Mouse (Mus musculus) lung, embryonic 16.5 days (tissue): Measurements from ENCODE around the gene Copz1. TPM values are rescaled to one million over a fixed set of nuclear protein-coding genes. Genes with fewer than 3 reads are reported as not detected.
A peak's percentile ranks its signal among the peaks of the same experiment; 100 is the strongest.
"Not testable (repeated sequence)": the region's sequence is repeated elsewhere in the genome, so short reads cannot be mapped to it uniquely, and the experiment has no call there.

Experiments used
- ATAC-seq: fragments of 200-750 bp; cut with Nextera tagmentation; 2 replicates; pipeline ENCODE4 v1.8.0; 2017; ENCODE audit warnings: low read depth, mild to moderate bottlenecking, moderate library complexity
- H3K27ac ChIP-seq: fragments of 300-500 bp; sonication (generic); 2 replicates; pipeline ENCODE4 v1.5.1; 2014; ENCODE audit warnings: mild to moderate bottlenecking, control low read depth, low read length
- H3K27me3 ChIP-seq: fragments of 300-500 bp; sonication (generic); 2 replicates; pipeline ENCODE4 v1.6.1; 2014; ENCODE audit warnings: low read depth, low read length, mixed read lengths; ENCODE audit not compliant: control insufficient read depth, insufficient read depth
- H3K36me3 ChIP-seq: fragments of 300-500 bp; sonication (generic); 2 replicates; pipeline ENCODE4 v1.6.1; 2014; ENCODE audit warnings: low read length; ENCODE audit not compliant: control insufficient read depth, insufficient read depth
- H3K4me1 ChIP-seq: fragments of 300-500 bp; sonication (generic); replicated peaks from 2 replicates; pipeline ENCODE4 v1.6.1; 2014; ENCODE audit warnings: low read length, mixed read lengths; ENCODE audit not compliant: control insufficient read depth, insufficient read depth
- H3K4me2 ChIP-seq: fragments of 300-500 bp; sonication (generic); 2 replicates; pipeline ENCODE4 v1.6.1; 2014; ENCODE audit warnings: low read depth, low read length, control low read depth
- H3K4me3 ChIP-seq: fragments of 300-500 bp; sonication (generic); 2 replicates; pipeline ENCODE4 v1.5.1; 2014; ENCODE audit warnings: mild to moderate bottlenecking, low read length, control low read depth
- H3K9ac ChIP-seq: fragments of 300-500 bp; sonication (generic); 2 replicates; pipeline ENCODE4 v1.6.1; 2014; ENCODE audit warnings: low read length, control low read depth
- H3K9me3 ChIP-seq: fragments of 300-500 bp; sonication (generic); 2 replicates; pipeline ENCODE4 v1.6.1; 2016; ENCODE audit warnings: low read length; ENCODE audit not compliant: control insufficient read depth
- WGBS: fragments of 180-500 bp; shearing (Covaris S2); extraction: QIAGEN DNeasy Blood & Tissue Kit; methylation state at CpG from one replicate; pipeline ENCODE4 v1.1.7; 2014; 5-methylcytosine and 5-hydroxymethylcytosine counted together
- polyA plus RNA-seq: library from polyadenylated mRNA; unstranded; fragments of >200 nt; fragmentation: Nextera tagmentation; extraction: Ambion mirVana; gene quantifications from 2 replicates; pipeline ENCODE4 v1.2.1, GENCODE M21; 2015

The Copz1 gene
- polyA plus RNA-seq, 1 experiment from 2014 or later, result 290 TPM

DNA sequence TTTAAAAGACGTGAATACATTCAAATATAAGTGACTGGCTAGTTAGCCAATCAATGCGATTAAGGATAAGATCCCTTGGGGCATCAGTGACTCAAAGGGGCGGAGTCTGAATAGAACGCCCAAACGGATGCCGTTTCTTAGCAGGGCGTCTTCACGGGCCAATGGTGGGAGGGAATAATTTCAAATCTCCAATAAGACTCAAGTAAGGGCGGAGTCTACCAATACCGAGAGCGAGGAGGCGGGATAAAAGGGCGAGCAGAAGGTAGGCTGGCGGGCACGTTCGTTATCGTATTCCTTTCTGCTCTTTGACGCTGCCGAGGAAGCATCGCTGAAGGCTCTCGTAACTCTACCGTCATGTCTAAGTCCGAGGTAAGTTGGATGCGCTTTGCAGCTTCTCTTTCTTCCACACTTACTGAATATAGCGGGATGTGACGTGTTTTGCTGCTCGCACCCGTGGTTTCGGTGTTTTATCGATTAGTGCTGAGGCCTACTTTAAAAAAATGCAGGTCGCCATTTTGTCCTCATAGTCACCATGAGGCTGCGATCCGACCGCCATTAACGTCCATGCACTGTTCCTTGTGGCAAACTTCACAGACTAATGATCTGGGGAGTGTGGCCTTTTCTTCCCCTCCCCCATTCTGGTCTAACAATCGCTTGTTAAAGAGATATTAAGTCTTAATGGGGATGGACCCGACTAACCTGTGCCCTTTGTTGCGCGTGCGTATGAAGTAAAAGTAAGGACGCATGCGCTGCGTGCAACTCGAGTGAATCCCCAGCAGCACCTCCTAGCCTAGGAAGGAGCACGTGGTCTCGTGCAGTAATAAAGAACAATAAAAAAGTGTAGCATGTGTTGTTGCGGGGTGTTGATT, 32.1 kb upstream of the Copz1 start, which contains the start of gene Hnrnpa1:
Gene Hnrnpa1 (plus strand): TSS at position 273 of the 869 bp plus-strand sequence.
- Histone ChIP-seq H3K27me3 (no peaks in the 10 kb centered on the region), H3K4me2 (peak within 1 kb of the TSS; percentile 83), H3K9ac (peak within 1 kb of the TSS; percentile 88), H3K27ac (peak within 1 kb of the TSS; percentile 98), H3K4me3 (peak within 1 kb of the TSS; percentile 78), H3K9me3 (no peaks in the 10 kb centered on the region), H3K36me3 (peaks cover 22% of the 10 kb centered on the region), H3K4me1 (peaks cover 31% of the 10 kb centered on the region)
- under 1% methylated on average over 47 of the region's 47 CpGs for WGBS
- peak; percentile 92 for ATAC-seq

DNA sequence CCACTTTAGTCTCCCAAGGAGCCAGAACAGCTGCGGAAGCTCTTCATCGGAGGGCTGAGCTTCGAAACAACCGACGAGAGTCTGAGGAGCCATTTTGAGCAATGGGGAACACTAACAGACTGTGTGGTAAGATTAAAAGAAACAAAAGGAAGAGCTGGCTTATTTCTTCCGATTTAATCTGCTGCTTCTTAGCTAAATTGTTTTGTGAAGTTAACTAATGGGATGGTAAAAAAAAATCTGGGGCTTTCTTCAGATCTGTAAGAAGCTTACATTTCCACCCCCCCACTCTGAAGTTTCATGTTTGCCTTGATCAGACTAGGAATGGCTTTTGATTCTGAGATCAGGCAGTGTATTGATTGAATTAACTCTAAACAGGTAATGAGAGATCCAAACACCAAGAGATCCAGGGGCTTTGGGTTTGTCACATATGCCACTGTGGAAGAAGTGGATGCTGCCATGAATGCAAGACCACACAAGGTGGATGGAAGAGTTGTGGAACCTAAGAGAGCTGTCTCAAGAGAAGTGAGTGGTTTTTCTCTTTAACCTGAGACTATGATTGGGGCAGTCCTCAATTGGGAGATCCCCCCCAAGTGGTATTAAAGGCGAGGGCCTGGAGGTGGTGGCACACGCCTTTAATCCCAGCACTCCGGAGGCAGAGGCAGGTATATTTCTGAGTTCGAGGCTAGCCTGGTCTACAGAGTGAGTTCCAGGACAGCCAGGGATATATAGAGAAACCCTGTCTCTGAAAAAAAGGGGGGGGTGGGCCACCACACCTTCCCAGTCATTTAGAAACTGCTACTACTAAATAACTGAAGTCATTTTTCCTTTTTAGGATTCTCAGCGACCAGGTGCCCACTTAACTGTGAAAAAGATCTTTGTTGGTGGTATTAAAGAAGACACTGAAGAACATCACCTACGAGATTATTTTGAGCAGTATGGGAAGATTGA, 31.2 kb upstream of the Copz1 start:
- H3K36me3 ChIP-seq, result peaks cover 28% of the 10 kb centered on the region
- H3K9ac ChIP-seq, result peak overlapping the region; percentile 88
- not testable (repeated sequence) for ATAC-seq, H3K27me3 ChIP-seq, H3K9me3 ChIP-seq
- peaks cover 31% of the 10 kb centered on the region for H3K4me1 ChIP-seq
- WGBS, result 3% methylated on average over 11 of the region's 12 CpGs
- H3K4me2 ChIP-seq, result peak overlapping the region; percentile 83
- H3K27ac ChIP-seq, result peak overlapping the region; percentile 98
- peak overlapping the region; percentile 78 for H3K4me3 ChIP-seq

DNA sequence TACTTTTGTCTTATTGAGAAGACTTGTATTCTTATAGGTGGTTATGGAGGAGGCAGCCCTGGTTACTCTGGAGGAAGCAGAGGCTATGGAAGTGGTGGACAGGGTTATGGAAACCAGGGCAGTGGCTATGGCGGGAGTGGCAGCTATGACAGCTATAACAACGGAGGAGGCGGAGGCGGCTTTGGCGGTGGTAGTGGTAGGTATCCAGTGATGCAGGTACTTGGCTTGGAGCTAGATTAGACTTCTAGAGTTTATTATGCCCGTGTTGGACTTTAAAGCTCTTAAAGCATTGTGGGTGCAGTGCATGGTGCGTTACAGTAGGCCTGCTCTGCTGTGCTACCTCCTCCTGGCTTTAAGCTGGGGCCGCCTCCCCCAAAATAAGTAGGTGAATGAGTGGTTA, 29.6 kb upstream of the Copz1 start:
- H3K4me3 ChIP-seq, result peak overlapping the region; percentile 78
- peak overlapping the region; percentile 83 for H3K4me2 ChIP-seq
- H3K9me3 ChIP-seq, result no peaks in the 10 kb centered on the region
- H3K9ac ChIP-seq, result peak overlapping the region; percentile 46
- WGBS, result 49% methylated on average over 8 of the region's 8 CpGs
- no peaks in the 10 kb centered on the region for H3K27me3 ChIP-seq
- H3K27ac ChIP-seq, result 0 out of 2 replicates have a peak overlapping the region, but pooled peaks have one; percentile 2
- no peak for ATAC-seq
- H3K36me3 ChIP-seq, result peaks cover 43% of the 10 kb centered on the region
- peaks cover 26% of the 10 kb centered on the region for H3K4me1 ChIP-seq

DNA sequence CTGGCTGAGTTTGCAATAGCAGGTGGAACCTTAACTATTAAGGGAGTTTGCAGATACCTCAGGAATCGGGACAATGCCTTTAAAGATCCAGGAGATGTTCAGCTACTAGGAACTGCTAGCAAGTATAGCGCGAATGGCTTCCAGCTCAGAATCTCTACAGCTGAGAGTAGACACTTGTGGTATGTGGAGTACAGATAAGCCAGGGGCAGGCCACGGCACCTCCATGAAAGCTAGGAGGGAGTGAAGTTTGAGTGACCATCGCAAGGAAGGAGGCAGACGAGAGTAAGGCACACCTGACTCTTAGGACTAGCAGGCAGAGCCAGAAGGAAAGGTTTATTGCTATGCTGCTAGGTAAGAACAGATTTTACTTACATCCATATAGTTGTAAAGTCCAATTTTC, 26.9 kb upstream of the Copz1 start:
- WGBS, result 53% methylated on average over 6 of the region's 6 CpGs
- Histone ChIP-seq H3K9me3 (no peaks in the 10 kb centered on the region), H3K4me2 (no peak overlapping the region), H3K27ac (no peak overlapping the region), H3K27me3 (no peaks in the 10 kb centered on the region), H3K4me1 (peaks cover 20% of the 10 kb centered on the region), H3K4me3 (no peak overlapping the region), H3K9ac (no peak overlapping the region), H3K36me3 (peaks cover 55% of the 10 kb centered on the region)
- ATAC-seq, result no peak

DNA sequence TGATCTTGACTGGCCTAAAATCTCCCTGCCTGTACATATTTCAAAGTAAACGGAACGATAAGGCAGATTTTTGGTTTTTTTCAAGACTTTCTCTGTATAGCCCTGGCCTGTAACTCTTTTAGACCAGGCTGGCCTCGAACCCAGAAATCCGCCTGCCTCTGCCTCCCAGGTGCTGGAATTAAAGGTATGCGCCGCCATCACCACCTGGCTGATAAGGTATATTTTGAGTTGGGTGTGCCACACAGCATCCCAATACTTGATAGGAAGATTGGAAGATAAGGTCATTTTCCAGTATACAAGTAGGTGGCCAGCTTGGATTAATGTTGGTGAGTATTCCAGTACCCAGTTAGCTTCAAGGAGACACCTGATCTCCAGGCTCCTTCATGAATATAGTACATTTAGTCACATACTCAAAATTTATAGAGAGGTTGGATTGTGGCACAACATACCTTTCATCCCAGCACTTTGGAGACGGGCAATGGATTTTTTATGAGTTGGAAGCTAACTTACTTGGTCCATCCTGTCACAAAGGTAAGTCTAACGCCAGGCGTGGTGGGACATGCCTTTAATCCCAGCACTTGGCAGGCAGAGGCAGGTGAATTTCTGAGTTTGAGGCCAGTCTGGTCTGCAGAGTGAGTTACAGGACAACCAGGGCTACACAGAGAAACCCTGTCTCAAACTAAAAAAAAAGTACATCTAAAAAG, 25.3 kb upstream of the Copz1 start:
- peaks cover 19% of the 10 kb centered on the region for H3K4me1 ChIP-seq
- H3K9ac ChIP-seq, result no peak overlapping the region
- no peaks in the 10 kb centered on the region for H3K27me3 ChIP-seq
- no peak for ATAC-seq
- H3K27ac ChIP-seq, result no peak overlapping the region
- H3K4me2 ChIP-seq, result no peak overlapping the region
- WGBS, result 85% methylated on average over 9 of the region's 9 CpGs
- no peaks in the 10 kb centered on the region for H3K9me3 ChIP-seq
- H3K36me3 ChIP-seq, result peaks cover 52% of the 10 kb centered on the region
- no peak overlapping the region for H3K4me3 ChIP-seq

DNA sequence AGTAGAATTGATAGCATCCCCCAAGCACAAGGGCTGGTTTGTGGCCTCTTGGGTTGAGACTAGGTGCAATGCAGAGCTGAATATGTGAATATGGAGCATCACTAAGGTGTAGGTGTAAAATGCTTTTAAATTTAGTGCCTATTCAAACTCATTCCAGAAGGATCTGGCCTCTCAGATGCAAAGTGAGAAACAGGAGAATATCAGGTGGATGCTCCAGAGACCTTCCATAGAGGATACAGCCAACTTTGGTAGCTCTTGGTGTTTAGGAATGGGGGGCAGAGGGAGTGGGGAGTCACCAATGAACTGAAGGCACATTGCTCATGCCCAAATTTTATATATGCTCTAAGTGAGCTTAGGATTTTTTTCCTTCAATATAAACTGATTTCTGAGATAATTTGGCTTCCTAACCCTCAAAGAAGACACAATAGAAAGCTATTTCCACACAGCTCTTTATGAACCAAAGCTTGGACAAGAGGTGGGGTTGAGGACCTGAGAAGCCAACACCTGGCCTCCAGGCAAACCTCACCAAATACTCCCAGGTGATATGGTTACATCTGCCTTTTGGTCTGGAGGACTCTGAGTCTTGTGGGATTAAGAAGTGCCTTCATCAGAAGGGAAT, 24.6 kb upstream of the Copz1 start:
- no peak for ATAC-seq
- H3K27ac ChIP-seq, result no peak overlapping the region
- peaks cover 12% of the 10 kb centered on the region for H3K4me1 ChIP-seq
- H3K4me3 ChIP-seq, result no peak overlapping the region
- no peak overlapping the region for H3K4me2 ChIP-seq
- no peak overlapping the region for H3K9ac ChIP-seq
- no peaks in the 10 kb centered on the region for H3K9me3 ChIP-seq
- H3K27me3 ChIP-seq, result no peaks in the 10 kb centered on the region
- peaks cover 47% of the 10 kb centered on the region for H3K36me3 ChIP-seq

DNA sequence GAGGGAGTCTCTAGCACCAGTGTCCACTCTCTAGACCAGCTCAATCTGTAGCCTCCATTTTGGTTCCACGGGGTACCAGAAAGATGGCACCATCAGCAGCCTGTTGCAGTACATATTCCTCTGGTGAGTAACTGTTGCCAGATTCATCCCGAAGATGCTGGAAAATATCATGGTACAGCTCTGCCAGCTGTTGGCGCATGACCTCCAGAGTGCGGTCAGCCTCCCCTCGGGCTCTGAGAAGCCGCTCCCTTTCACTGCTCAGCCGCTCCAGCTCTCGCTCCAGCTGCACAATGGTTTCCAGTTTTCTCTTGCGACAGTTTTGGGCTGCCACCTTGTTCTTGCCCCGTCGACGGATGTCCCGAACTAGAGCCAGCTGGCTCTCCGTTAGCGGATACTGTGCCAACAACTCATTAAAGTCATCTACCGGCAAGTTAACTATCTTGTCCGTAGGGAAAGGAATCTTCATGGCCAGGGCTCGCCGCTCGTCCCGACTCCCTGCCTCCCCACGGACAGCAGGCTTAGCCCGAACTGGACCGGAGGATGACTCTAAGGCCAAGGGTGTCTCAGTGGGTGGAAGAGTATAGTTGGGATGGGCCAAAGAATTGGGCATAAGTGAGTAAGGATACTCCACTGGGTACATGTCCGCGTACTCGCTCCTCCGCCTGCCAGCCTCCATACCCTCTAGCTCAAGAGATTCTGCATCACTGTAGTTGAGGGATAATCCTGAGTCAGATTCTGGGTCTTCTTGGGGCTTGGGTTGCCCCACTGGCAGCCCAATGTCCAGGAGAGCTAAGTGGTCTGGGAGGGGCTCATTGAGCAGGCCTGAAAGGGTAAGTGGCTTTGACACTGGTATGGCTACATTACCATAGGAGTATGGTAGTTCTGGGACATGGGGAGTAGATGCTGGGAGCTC, 23.9 kb upstream of the Copz1 start:
- ATAC-seq, result peak; percentile 15; the same call in 1 of the 2 replicates
- H3K27ac ChIP-seq, result no peak overlapping the region
- H3K4me2 ChIP-seq, result no peak overlapping the region
- peaks cover 41% of the 10 kb centered on the region for H3K36me3 ChIP-seq
- no peaks in the 10 kb centered on the region for H3K9me3 ChIP-seq
- H3K9ac ChIP-seq, result no peak overlapping the region
- no peaks in the 10 kb centered on the region for H3K27me3 ChIP-seq
- H3K4me3 ChIP-seq, result no peak overlapping the region
- 73% methylated on average over 28 of the region's 28 CpGs for WGBS
- peaks cover 5% of the 10 kb centered on the region for H3K4me1 ChIP-seq

DNA sequence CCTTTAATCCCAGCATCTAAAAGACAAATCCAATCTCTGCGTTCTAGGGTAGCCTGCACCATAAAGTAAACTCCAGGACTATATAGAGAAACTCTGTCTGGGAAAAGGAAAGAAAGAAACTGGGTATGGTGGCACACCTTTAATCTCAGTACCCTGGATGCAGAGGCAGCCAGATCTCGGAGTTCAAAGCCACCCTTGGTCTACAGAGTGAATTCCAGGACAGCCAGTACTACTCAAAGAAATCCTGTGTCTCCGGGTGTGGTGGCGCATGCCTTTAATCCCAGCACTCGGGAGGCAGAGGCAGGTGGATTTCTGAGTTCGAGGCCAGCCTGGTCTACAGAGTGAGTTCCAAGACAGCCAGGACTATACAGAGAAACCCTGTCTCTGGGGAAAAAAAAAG, 23.0 kb upstream of the Copz1 start:
- H3K9ac ChIP-seq, H3K27ac ChIP-seq, H3K4me1 ChIP-seq, H3K4me2 ChIP-seq, ATAC-seq, H3K9me3 ChIP-seq, H3K4me3 ChIP-seq, H3K27me3 ChIP-seq: not testable (repeated sequence)
- H3K36me3 ChIP-seq, result peaks cover 39% of the 10 kb centered on the region
- 81% methylated on average over 6 of the region's 6 CpGs for WGBS
